8 mouse cellular contexts compared by ENCODE assay signal in genomic region chr11:64968507-64968906, GRCm38 (mm10). TPM values are rescaled to one million over a fixed set of nuclear protein-coding genes. Genes with fewer than 3 reads are reported as not detected.
A peak's percentile ranks its signal among the peaks of the same experiment; 100 is the strongest.
DNase-seq lines count a peak whose midpoint lies in the region; ATAC-seq and TF ChIP-seq lines count a peak whose summit lies in the region.

No protein-coding gene starts in this region.

- peak; percentile 75 for TF ChIP-seq CTCF in cerebellum, adult 2 months (IDR thresholded peaks at IDR 0.05; ENCODE audit: borderline replicate concordance, insufficient read depth, low read depth, low read length)
- TF ChIP-seq CTCF in forebrain, postnatal 0 days (IDR thresholded peaks at IDR 0.05; ENCODE audit: low read depth): peak; percentile 98

- H3K9ac ChIP-seq in forebrain, postnatal 0 days: no peak overlapping the region

- peak; percentile 88 for DNase-seq in NIH3T3 (ENCODE audit: low read depth)
- peak; percentile 51 to 64 for DNase-seq in cerebellum, adult 2 months
- peak; percentile 89 for DNase-seq in forebrain, postnatal 0 days
- DNase-seq in layer of hippocampus, adult 8-10 months (ENCODE audit: low spot score in 2 of 2): peak; percentile 61 to 79
- peak; percentile 31 to 51 for DNase-seq in lung, adult 18-20 months
- DNase-seq in ovary, postnatal 10 days (ENCODE audit: low spot score): peak; percentile 42

- no peaks in the 10 kb centered on the region for H3K36me3 ChIP-seq in forebrain, postnatal 0 days (ENCODE audit: insufficient read depth)

- no peak for TF ChIP-seq POLR2A in cerebellum, adult 2 months (IDR thresholded peaks at IDR 0.05; ENCODE audit: borderline replicate concordance, insufficient read depth, low read length)

- H3K4me3 ChIP-seq in cerebellum, adult 2 months (replicated peaks; ENCODE audit: insufficient read depth, low read depth, low read length): no peak overlapping the region
- H3K4me3 ChIP-seq in forebrain, postnatal 0 days (ENCODE audit: low read depth, low read length): no peak overlapping the region

- no peak overlapping the region for H3K27ac ChIP-seq in cerebellum, adult 2 months (ENCODE audit: insufficient read depth, low read length)
- no peak overlapping the region for H3K27ac ChIP-seq in forebrain, postnatal 0 days (ENCODE audit: low read depth, low read length)

- H3K9me3 ChIP-seq in forebrain, postnatal 0 days (ENCODE audit: low read length): no peaks in the 10 kb centered on the region

- H3K4me1 ChIP-seq in cerebellum, adult 2 months (ENCODE audit: control insufficient read depth, insufficient read depth, low read length): no peaks in the 10 kb centered on the region
- H3K4me1 ChIP-seq in forebrain, postnatal 0 days (ENCODE audit: insufficient read depth): no peaks in the 10 kb centered on the region

- no peaks in the 10 kb centered on the region for H3K27me3 ChIP-seq in cerebellum, adult 2 months (ENCODE audit: control insufficient read depth, insufficient read depth, low read length)
- 0 out of 2 replicates have a peak, but pooled peaks cover 9% of the 10 kb centered on the region for H3K27me3 ChIP-seq in forebrain, postnatal 0 days (ENCODE audit: insufficient read depth, low read length)

- H3K4me2 ChIP-seq in forebrain, postnatal 0 days (ENCODE audit: low read depth): no peak overlapping the region

- ATAC-seq in forebrain, postnatal 0 days: peak; percentile 90
- ATAC-seq in hematopoietic stem cell, adult 5-6 weeks (replicated peaks in 1 of 2; ENCODE audit: insufficient read depth in 1 of 2, low FRiP score in 2 of 2, low TSS enrichment in 1 of 2, low read depth in 1 of 2, poor library complexity in 2 of 2, severe bottlenecking in 2 of 2): peak; percentile 75 to 87
- no peak for ATAC-seq in monocyte, adult 5-6 weeks (replicated peaks; ENCODE audit: insufficient number of reproducible peaks, low FRiP score, low TSS enrichment, poor library complexity, severe bottlenecking)

- 8% methylated on average over 3 of the region's 3 CpGs for WGBS in cerebellum, adult 2 months
- 4% methylated on average over 3 of the region's 3 CpGs for WGBS in forebrain, postnatal 0 days

RNA-seq across cellular contexts. Expression of gene Elac2, which starts 10.3 kb away (rescaled TPM):
- polyA plus RNA-seq in cerebellum, adult 2 months (2012; rRNA removed): 31.0 and 31.2 TPM in 2 replicates
- 32.1 and 35.1 TPM in 2 replicates for total RNA-seq in forebrain, postnatal 0 days (2014; rRNA removed)
- 21.2 and 25.9 TPM in 2 replicates for polyA plus RNA-seq in forebrain, postnatal 0 days (2015; fragmentation: Nextera tagmentation; extraction: Ambion mirVana)
- 30.5 and 31.8 TPM in 2 replicates for total RNA-seq in hematopoietic stem cell, adult 5-6 weeks (2017)
- total RNA-seq in layer of hippocampus, adult 8-10 months (2022): 10 to 100 TPM; 24.0 to 26.5 (median 25.8) TPM
- 14.5 to 20.3 TPM (median 16.2 TPM) in 3 replicates for total RNA-seq in monocyte, adult 5-6 weeks (2017)
